10 mouse cellular contexts compared by ENCODE assay signal in genomic region chr16:52034356-52034755, GRCm38 (mm10). TPM values are rescaled to one million over a fixed set of nuclear protein-coding genes. Genes with fewer than 3 reads are reported as not detected.
DNase-seq lines count a peak whose midpoint lies in the region; ATAC-seq and TF ChIP-seq lines count a peak whose summit lies in the region.
"Had no signal": no experiment of that assay in that cellular context is flagged by ENCODE, and none has a peak within 500 bp of the region (broad histone marks: within the 10 kb centered on the region; RNA-seq: fewer than 3 reads in every experiment).

No protein-coding gene starts in this region.

- H3K9ac ChIP-seq in hindbrain, postnatal 0 days (replicated peaks; ENCODE audit: low read length): no peak overlapping the region

- H3K9me3 ChIP-seq in embryonic facial prominence, embryonic 10.5 days: no peaks in the 10 kb centered on the region
- H3K9me3 ChIP-seq in hindbrain, postnatal 0 days (ENCODE audit: low read length): no peaks in the 10 kb centered on the region

- WGBS in embryonic facial prominence, embryonic 10.5 days: 92% methylated on average over 5 of the region's 5 CpGs
- WGBS in hindbrain, postnatal 0 days: 84% methylated on average over 5 of the region's 5 CpGs

- peaks cover 35% of the 10 kb centered on the region for H3K4me1 ChIP-seq in embryonic facial prominence, embryonic 10.5 days
- H3K4me1 ChIP-seq in hindbrain, postnatal 0 days (ENCODE audit: insufficient read depth, low read length): peaks cover 5% of the 10 kb centered on the region; the same call in 1 of the 2 replicates

- no peak for ATAC-seq in hindbrain, postnatal 0 days

- intact Hi-C loops in heart, postnatal 25 days (cut with DNase I): loop anchor here (5.0 kb wide), 3 partner anchors 38 to 148 kb away; no protein-coding TSS in a partner anchor
- intact Hi-C loops in gastrocnemius, postnatal 36 days (cut with DNase I): no loop called here

- H3ac ChIP-seq in C2C12 (ENCODE audit: control insufficient read depth, insufficient read length, low read depth): no peak overlapping the region

- no peak for TF ChIP-seq CTCF in C2C12 (IDR thresholded peaks at IDR 0.05; ENCODE audit: control insufficient read depth, insufficient read depth, insufficient read length)
- TF ChIP-seq CTCF in hindbrain, postnatal 0 days (IDR thresholded peaks at IDR 0.05; ENCODE audit: low read depth): no peak

- H3K27ac ChIP-seq in embryonic facial prominence, embryonic 10.5 days (replicated peaks): no peak overlapping the region
- H3K27ac ChIP-seq in hindbrain, postnatal 0 days: no peak overlapping the region

- no peak overlapping the region for H3K4me3 ChIP-seq in C2C12 (ENCODE audit: insufficient read depth, poor library complexity, severe bottlenecking)
- H3K4me3 ChIP-seq in embryonic facial prominence, embryonic 10.5 days: peak overlapping the region; percentile 35; the same call in 1 of the 2 replicates
- no peak overlapping the region for H3K4me3 ChIP-seq in hindbrain, postnatal 0 days (ENCODE audit: low read length)

- H3K27me3 ChIP-seq in C2C12 (ENCODE audit: control insufficient read depth, insufficient read depth, insufficient read length): no peaks in the 10 kb centered on the region
- no peaks in the 10 kb centered on the region for H3K27me3 ChIP-seq in embryonic facial prominence, embryonic 10.5 days (replicated peaks; ENCODE audit: low read depth, poor library complexity, severe bottlenecking)
- no peaks in the 10 kb centered on the region for H3K27me3 ChIP-seq in hindbrain, postnatal 0 days (ENCODE audit: insufficient read depth, low read length)

- H3K79me2 ChIP-seq in C2C12 (ENCODE audit: control insufficient read depth, insufficient read depth): peaks cover 65% of the 10 kb centered on the region

- peaks cover 33% of the 10 kb centered on the region for H3K36me3 ChIP-seq in C2C12 (ENCODE audit: control insufficient read depth, insufficient read depth)
- peaks cover 55% of the 10 kb centered on the region for H3K36me3 ChIP-seq in embryonic facial prominence, embryonic 10.5 days (replicated peaks)
- H3K36me3 ChIP-seq in hindbrain, postnatal 0 days (ENCODE audit: insufficient read depth, low read length): no peaks in the 10 kb centered on the region

- H3K79me3 ChIP-seq in C2C12 (ENCODE audit: low read depth): peaks cover 51% of the 10 kb centered on the region

- peak; percentile 89 for DNase-seq in heart, adult 11 months
- no peak for DNase-seq in heart, postnatal 25 days (ENCODE audit: low spot score)
- no peak for DNase-seq in embryonic facial prominence, embryonic 10.5 days (ENCODE audit: low spot score)
- DNase-seq in hindbrain, postnatal 0 days (ENCODE audit: low spot score): no peak
- no peak for DNase-seq in ovary, adult 18-20 months (ENCODE audit: low spot score)
- no peak for DNase-seq in liver
- no peak for DNase-seq in gastrocnemius, postnatal 36 days
- DNase-seq: layer of hippocampus, adult 9-11 months; spleen, adult 18-20 months had no signal

- H3K4me2 ChIP-seq in hindbrain, postnatal 0 days (ENCODE audit: low read depth, low read length): peak overlapping the region; percentile 74

TF ChIP-seq in C2C12, 6 proteins besides CTCF, POLR2A, EP300 and RAD21:
- TF ChIP-seq MAX (IDR thresholded peaks at IDR 0.05) (peak; percentile 62), USF1 (IDR thresholded peaks at IDR 0.05; ENCODE audit: low read depth) (no peak), MYOD1 (IDR thresholded peaks at IDR 0.05; ENCODE audit: control insufficient read depth, insufficient read length, low read depth) (peak; percentile 25)
TF ChIP-seq in C2C12: peak in this region for 2.

RNA-seq across cellular contexts. Expression of gene Cblb, which starts 3.3 kb away (rescaled TPM):
- 10 to 100 TPM; 14.2 to 16.1 TPM for total RNA-seq in heart, postnatal 25 days (2021)
- polyA plus RNA-seq in C2C12 (2012; fragmentation: generic; extraction: Trizol): 6.8 TPM
- 28.9 and 33.9 TPM in 2 replicates for polyA plus RNA-seq in embryonic facial prominence, embryonic 10.5 days (2016; fragmentation: Nextera tagmentation; extraction: Ambion mirVana)
- 9.6 and 11.4 TPM in 2 replicates for total RNA-seq in hindbrain, postnatal 0 days (2014; rRNA removed)
- polyA plus RNA-seq in hindbrain, postnatal 0 days (2015; fragmentation: Nextera tagmentation; extraction: Ambion mirVana): 3.6 and 4.3 TPM in 2 replicates
- 10 to 100 TPM; 14.9 to 17.4 TPM for total RNA-seq in gastrocnemius, postnatal 36 days (2021)
